Mouse (Mus musculus): ENCODE results near the gene Kalrn. TPM values are rescaled to one million over a fixed set of nuclear protein-coding genes. Genes with fewer than 3 reads are reported as not detected.
A peak's percentile ranks its signal among the peaks of the same experiment; 100 is the strongest.
"Not testable (repeated sequence)": the region's sequence is repeated elsewhere in the genome, so short reads cannot be mapped to it uniquely, and the experiment has no call there.

Gene Kalrn
- total and polyA plus RNA-seq, 2 experiments from 2014 or later, result 23.6 to 148 TPM

DNA sequence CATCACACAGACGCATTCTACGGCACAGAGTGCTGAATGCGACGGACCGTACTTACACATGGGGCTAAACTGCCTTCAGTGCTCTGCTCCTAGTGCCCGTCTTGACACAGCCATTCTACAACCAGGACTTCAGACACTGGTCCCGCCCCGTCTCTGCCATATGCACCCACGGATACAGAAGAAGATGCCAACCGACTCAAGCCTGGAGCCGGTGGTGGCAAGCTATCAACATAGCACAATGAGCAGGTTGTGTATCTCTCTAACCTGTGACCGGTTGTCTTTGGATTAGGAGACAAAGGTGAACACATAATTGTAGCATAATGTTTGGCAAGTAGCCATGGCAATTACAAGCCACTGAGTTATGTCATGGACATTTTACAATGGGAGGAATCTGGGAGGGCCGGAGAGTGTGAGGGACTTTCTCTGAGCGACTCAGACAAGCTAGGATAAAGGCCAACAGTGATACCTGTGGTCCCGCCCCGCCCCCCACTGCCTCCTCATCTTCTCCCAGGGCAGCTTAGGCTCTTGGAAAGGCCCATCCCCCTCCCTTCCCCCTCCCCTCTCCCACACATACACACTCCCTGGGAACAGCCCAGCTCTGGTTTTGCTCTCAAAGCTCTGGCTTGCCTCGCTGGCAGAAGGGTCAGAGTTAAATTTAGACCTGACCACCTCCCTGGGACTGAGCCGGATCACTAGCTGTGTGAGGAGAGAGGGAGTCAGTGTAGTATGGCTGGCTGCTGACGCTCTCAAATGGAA lies 491.5 kb downstream of the Kalrn start:
- no peak overlapping the region for H3K9ac ChIP-seq
- ATAC-seq (peak; percentile 38; the same call in 1 of the 2 replicates), DNase-seq (no peak)
- H3K4me2 ChIP-seq (ENCODE audit: low read depth), result no peak overlapping the region
- H3K27ac ChIP-seq (ENCODE audit: low read depth, low read length), result no peak overlapping the region
- TF ChIP-seq CTCF (IDR thresholded peaks at IDR 0.05; ENCODE audit: low read depth), result no peak
- no peaks in the 10 kb centered on the region for H3K27me3 ChIP-seq (ENCODE audit: insufficient read depth, low read length)
- H3K9me3 ChIP-seq (ENCODE audit: low read length), result no peaks in the 10 kb centered on the region
- no peak overlapping the region for H3K4me3 ChIP-seq (ENCODE audit: low read depth, low read length)
- 45% methylated on average over 19 of the region's 19 CpGs for WGBS
- H3K36me3 ChIP-seq (ENCODE audit: insufficient read depth), result no peaks in the 10 kb centered on the region; the same call in 1 of the 2 replicates
- H3K4me1 ChIP-seq (ENCODE audit: insufficient read depth), result no peaks in the 10 kb centered on the region

DNA sequence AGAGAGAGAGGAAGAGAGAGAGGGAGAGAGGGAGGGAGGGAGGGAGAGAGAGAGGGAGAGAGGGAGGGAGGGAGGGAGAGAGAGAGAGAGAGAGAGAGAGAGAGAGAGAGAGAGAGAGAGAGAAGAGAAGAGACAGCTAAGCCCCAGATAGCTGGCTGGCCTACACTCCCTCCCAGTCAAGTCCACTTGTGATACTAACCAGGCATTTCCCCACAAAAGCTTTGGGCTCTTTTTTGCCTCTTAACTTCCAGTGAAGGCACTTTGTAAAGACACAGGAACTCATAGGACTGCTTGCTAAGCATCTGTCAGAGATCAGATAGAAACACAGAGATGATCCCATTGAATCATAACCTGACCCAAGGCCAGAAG lies 492.0 kb downstream of the Kalrn start:
- not testable (repeated sequence) for H3K27ac ChIP-seq (ENCODE audit: low read depth, low read length)

DNA sequence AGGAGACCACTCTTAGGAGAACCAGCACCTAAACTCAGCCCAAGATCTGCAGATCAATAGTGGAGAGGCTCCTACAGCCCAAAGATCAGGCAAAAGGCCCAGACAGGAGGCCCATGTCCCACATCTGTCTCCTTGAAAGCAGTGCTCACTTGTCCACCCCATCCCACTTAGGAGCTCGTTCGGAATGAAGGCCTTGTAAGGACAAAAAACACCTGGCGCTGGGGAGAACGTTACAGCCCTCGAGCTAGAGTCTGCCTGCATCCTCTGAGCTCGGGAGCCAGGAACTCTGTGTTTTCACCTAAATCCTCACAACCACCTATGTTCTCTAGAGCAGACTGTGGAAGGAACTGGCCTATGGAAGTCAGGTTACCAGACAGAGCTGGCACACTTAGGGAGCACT lies 492.5 kb downstream of the Kalrn start:
- ATAC-seq, result no peak
- Histone ChIP-seq H3K9ac (no peak overlapping the region), H3K27ac (ENCODE audit: low read depth, low read length) (no peak overlapping the region), H3K36me3 (ENCODE audit: insufficient read depth) (no peaks in the 10 kb centered on the region), H3K4me1 (ENCODE audit: insufficient read depth) (no peaks in the 10 kb centered on the region), H3K9me3 (ENCODE audit: low read length) (no peaks in the 10 kb centered on the region), H3K4me3 (ENCODE audit: low read depth, low read length) (no peak overlapping the region), H3K27me3 (ENCODE audit: insufficient read depth, low read length) (no peaks in the 10 kb centered on the region), H3K4me2 (ENCODE audit: low read depth) (no peak overlapping the region)
- no peak for DNase-seq
- TF ChIP-seq CTCF (IDR thresholded peaks at IDR 0.05; ENCODE audit: low read depth), result no peak
- WGBS, result 58% methylated on average over 6 of the region's 6 CpGs

More for the DNA sequence above, 492.0 kb downstream of the Kalrn start:
- not testable (repeated sequence) for DNase-seq; H3K9me3 ChIP-seq (ENCODE audit: low read length); H3K4me1 ChIP-seq (ENCODE audit: insufficient read depth); H3K9ac ChIP-seq; H3K27me3 ChIP-seq (ENCODE audit: insufficient read depth, low read length); H3K36me3 ChIP-seq (ENCODE audit: insufficient read depth); H3K4me3 ChIP-seq (ENCODE audit: low read depth, low read length); ATAC-seq; H3K4me2 ChIP-seq (ENCODE audit: low read depth)

DNA sequence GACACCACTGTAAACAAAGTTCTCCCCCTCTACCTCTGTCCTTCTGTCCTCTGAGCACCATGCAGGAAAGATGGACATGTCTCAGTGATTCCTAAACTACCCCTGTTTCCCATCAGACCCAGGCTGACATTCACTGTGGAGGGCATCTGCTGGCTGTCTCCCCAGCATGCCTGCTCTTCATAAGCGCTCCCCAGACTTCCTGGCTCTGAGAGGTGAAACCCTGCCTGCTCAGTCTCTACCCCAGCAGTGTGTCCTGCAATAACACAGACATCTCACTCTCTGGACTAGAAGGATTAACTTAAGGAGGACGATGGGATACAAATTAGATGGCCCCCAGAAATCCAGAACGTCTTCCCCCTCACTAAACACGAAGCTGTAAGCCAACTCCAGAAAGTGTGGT lies 493.8 kb downstream of the Kalrn start:
- DNase-seq (no peak), ATAC-seq (no peak)
- no peak overlapping the region for H3K4me3 ChIP-seq (ENCODE audit: low read depth, low read length)
- H3K27ac ChIP-seq (ENCODE audit: low read depth, low read length), result no peak overlapping the region
- H3K9ac ChIP-seq, result no peak overlapping the region
- no peaks in the 10 kb centered on the region for H3K27me3 ChIP-seq (ENCODE audit: insufficient read depth, low read length)
- no peaks in the 10 kb centered on the region for H3K9me3 ChIP-seq (ENCODE audit: low read length)
- TF ChIP-seq CTCF (IDR thresholded peaks at IDR 0.05; ENCODE audit: low read depth), result no peak
- H3K4me2 ChIP-seq (ENCODE audit: low read depth), result no peak overlapping the region
- 74% methylated on average over 4 of the region's 4 CpGs for WGBS
- H3K36me3 ChIP-seq (ENCODE audit: insufficient read depth), result no peaks in the 10 kb centered on the region
- H3K4me1 ChIP-seq (ENCODE audit: insufficient read depth), result no peaks in the 10 kb centered on the region

DNA sequence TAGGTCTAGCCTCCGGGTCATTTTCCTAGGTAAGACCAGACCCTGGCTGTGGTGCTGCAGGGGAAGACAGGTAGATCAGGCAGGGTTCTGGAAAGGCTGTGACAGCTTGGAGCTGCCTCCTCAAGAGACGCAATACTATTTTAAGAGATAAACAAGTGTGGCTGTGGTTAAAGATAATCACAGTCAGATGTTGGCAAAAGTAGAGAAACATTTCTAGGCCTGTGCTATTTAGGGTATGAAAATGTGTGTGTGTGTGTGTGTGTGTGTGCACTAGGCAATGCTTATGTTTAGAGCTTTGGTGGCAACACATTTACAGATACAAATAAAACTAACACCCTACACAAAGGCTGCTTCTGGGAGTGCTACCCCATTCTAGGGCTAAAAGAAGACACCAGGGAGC lies 494.6 kb downstream of the Kalrn start:
- Histone ChIP-seq H3K4me1 (ENCODE audit: insufficient read depth) (no peaks in the 10 kb centered on the region), H3K4me3 (ENCODE audit: low read depth, low read length) (no peak overlapping the region), H3K9me3 (ENCODE audit: low read length) (no peaks in the 10 kb centered on the region), H3K4me2 (ENCODE audit: low read depth) (no peak overlapping the region), H3K27me3 (ENCODE audit: insufficient read depth, low read length) (no peaks in the 10 kb centered on the region), H3K9ac (no peak overlapping the region), H3K27ac (ENCODE audit: low read depth, low read length) (no peak overlapping the region), H3K36me3 (ENCODE audit: insufficient read depth) (no peaks in the 10 kb centered on the region)
- ATAC-seq (peak; percentile 62), DNase-seq (peak; percentile 50)
- no peak for TF ChIP-seq CTCF (IDR thresholded peaks at IDR 0.05; ENCODE audit: low read depth)
- 78% methylated on average over 2 of the region's 2 CpGs for WGBS

DNA sequence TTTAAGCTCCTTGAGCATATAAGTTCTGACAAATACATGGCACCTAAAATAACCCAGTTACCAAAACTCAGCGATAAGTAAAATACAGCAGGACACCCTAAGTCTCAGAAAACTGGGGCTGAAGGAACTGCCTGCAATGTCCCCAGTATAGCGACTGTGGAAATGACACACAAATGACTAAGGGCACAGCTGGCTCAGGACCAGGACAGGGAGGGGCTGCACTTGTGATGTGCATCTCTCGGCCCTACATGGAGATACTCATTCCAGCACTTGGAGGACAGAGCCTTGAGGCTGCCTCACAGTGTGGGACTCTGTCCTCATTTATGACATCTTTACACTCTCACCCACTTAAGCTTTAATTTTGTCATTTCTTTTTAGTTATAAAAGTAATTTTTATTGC lies 497.2 kb downstream of the Kalrn start:
- TF ChIP-seq CTCF (IDR thresholded peaks at IDR 0.05; ENCODE audit: low read depth), result no peak
- Histone ChIP-seq H3K27ac (ENCODE audit: low read depth, low read length) (no peak overlapping the region), H3K4me3 (ENCODE audit: low read depth, low read length) (no peak overlapping the region), H3K4me1 (ENCODE audit: insufficient read depth) (no peaks in the 10 kb centered on the region), H3K4me2 (ENCODE audit: low read depth) (no peak overlapping the region), H3K36me3 (ENCODE audit: insufficient read depth) (no peaks in the 10 kb centered on the region), H3K27me3 (ENCODE audit: insufficient read depth, low read length) (no peaks in the 10 kb centered on the region), H3K9me3 (ENCODE audit: low read length) (no peaks in the 10 kb centered on the region), H3K9ac (no peak overlapping the region)
- DNase-seq (no peak), ATAC-seq (no peak)
- WGBS, result 72% methylated on average over 3 of the region's 3 CpGs

DNA sequence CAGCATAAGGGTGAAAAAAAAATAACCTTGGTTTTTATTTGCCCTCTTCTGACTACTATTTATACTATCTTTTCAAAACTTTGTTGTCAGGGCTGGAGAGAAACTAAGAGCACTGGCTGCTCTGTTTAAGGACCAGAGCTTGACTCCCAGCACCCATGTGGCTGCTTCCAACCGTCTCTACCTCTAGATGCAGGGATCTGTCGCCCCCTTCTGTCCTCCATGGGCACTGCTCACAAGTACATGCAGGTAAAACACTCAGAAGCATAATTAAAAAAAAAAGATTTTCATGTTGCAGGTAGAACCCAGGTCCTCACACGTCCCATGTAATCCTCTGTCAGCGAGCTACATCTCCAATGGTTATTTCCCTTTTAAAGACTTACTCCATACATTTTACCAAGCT lies 499.4 kb downstream of the Kalrn start:
- Histone ChIP-seq H3K36me3 (ENCODE audit: insufficient read depth) (no peaks in the 10 kb centered on the region), H3K4me2 (ENCODE audit: low read depth) (no peak overlapping the region), H3K4me3 (ENCODE audit: low read depth, low read length) (no peak overlapping the region), H3K27ac (ENCODE audit: low read depth, low read length) (no peak overlapping the region), H3K27me3 (ENCODE audit: insufficient read depth, low read length) (no peaks in the 10 kb centered on the region), H3K9ac (no peak overlapping the region), H3K9me3 (ENCODE audit: low read length) (no peaks in the 10 kb centered on the region), H3K4me1 (ENCODE audit: insufficient read depth) (no peaks in the 10 kb centered on the region)
- WGBS, result 95% methylated on average over 4 of the region's 4 CpGs
- no peak for ATAC-seq
- no peak for TF ChIP-seq CTCF (IDR thresholded peaks at IDR 0.05; ENCODE audit: low read depth)
- DNase-seq, result no peak
